Mouse (Mus musculus) heart, postnatal 36 days (tissue): ENCODE measurements at regions not wholly inside any gene's neighbourhood (a gene's known extent, or its start where the extent isn't known, plus 50 kb on each side); places are given as distances from the start of the nearest gene placed in this dataset.
"Not testable (repeated sequence)": the region's sequence is repeated elsewhere in the genome, so short reads cannot be mapped to it uniquely, and the experiment has no call there.

Source experiments
- DNase-seq, 2 experiments: peaks; one replicate each; pipeline ENCODE4 v3.0.0; 2021 to 2022
- intact Hi-C: fragments of 180-260 bp; cut with DNase I; formaldehyde crosslinking; loops from one replicate; pipeline ENCODE4 v1.15.1; 2025

- intact Hi-C loops, result no loop called here
- DNase-seq, result no peak
Observed at GRCm38 (mm10) chr5:45382804-45383203, 67.2 kb downstream of the Qdpr start.

DNA sequence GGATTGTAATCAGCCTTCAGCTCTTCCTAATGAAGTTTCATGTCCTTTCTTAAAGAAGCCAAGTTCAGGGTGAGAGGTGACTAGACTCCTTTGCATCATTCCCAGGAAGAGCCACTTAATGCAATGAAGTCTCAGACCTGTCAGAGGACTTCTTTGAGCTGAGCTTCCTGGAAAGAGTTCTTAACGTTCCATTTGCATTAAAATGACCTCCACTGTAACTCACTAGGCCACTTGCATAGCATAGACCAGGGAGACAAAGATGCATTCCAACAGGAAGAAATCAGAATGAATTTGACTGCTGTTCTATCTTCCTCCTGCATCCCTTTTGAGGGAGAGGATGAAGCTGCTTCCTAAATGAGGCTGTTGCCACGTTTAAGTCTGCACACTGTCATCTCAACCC lies 71.5 kb downstream of the Qdpr start:
- no peak for DNase-seq
- intact Hi-C loops, result no loop called here

- DNase-seq, result no peak
- intact Hi-C loops, result no loop called here
Observed at GRCm38 (mm10) chr5:45373069-45373468, 77.0 kb downstream of the Qdpr start.

GRCm38 (mm10) chr5:45368451-45368850 lies 81.6 kb downstream of the Qdpr start:
- intact Hi-C loops, result no loop called here
- DNase-seq, result no peak

GRCm38 (mm10) chr5:45360189-45360588 lies 89.8 kb downstream of the Qdpr start:
- intact Hi-C loops, result no loop called here
- no peak for DNase-seq

DNA sequence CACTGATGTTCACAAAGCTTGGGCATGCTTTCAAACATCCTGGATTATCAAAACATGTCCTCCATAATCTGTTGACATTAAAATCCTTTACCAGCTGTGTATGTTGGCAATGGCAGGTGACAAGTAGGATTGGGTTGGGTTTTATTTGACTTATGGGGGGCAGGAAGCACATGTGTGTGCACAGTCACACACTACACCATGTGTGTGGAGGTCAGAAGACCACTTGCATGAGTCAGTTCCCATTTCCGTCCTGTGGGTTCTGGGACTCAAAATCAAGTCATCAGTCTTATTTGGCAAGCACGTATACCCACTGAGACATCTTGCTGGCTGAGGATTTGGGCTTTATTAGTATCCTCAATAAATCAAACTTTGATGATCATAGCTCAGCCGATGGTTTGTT lies 109.6 kb downstream of the Qdpr start:
- DNase-seq, result no peak
- intact Hi-C loops, result no loop called here

- DNase-seq, result no peak
- intact Hi-C loops, result no loop called here
Observed at GRCm38 (mm10) chr5:45336801-45337200, 113.2 kb downstream of the Qdpr start.

DNA sequence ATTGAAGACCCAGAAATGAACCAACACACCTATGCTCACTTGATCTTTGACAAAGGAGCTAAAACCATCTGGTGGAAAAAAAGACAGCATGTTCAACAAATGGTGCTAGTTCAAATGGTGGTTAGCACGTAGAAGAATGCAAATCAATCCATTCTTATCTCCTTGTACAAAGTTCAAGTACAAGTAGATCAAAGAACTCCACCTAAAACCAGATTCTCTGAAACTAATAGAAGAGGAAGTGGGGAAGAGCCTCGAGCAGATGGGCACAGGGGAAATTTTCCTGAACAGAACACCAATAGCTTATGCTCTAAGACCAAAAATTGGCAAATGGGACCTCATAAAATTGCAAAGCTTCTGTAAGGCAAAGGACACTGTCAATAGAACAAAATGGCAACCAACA lies 125.6 kb downstream of the Qdpr start:
- intact Hi-C loops, result not testable (repeated sequence)

GRCm38 (mm10) chr5:45323500-45323899 lies 126.5 kb downstream of the Qdpr start:
- intact Hi-C loops, result no loop called here
- no peak for DNase-seq

More for the DNA sequence above, 125.6 kb downstream of the Qdpr start:
- not testable (repeated sequence) for DNase-seq

- intact Hi-C loops, result no loop called here
- no peak for DNase-seq
Observed at GRCm38 (mm10) chr5:45318026-45318425, 132.0 kb downstream of the Qdpr start.

- peak in 1 of 2 experiments; percentile 6 for DNase-seq
- intact Hi-C loops, result no loop called here
Observed at GRCm38 (mm10) chr5:45301120-45301519, 148.9 kb downstream of the Qdpr start.

DNA sequence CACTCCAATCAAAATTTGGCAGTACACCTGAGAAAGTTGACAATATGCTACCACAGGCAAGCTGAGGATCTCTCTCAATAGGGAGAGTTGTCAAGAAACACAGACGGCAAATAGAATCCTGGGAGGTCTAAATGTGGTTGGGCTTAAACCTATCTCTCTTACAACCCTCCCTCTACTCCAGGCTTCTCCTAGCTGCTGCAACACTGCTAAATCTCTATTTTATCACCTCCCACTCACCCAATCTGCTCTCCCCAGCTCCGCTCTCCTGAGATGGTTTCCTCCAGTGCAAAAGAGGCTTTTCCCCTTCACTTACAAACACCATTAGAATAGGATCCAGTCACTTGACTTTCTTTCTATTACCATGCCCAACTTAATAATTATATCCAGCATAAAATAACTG lies 151.2 kb downstream of the Qdpr start:
- no peak for DNase-seq

GRCm38 (mm10) chr5:45295134-45295533 lies 154.9 kb downstream of the Qdpr start:
- intact Hi-C loops, result no loop called here

More for the DNA sequence above, 151.2 kb downstream of the Qdpr start:
- intact Hi-C loops, result no loop called here

GRCm38 (mm10) chr5:45292833-45293546 lies 157.0 kb downstream of the Qdpr start:
- intact Hi-C loops, result loop anchor here (5.0 kb wide), 1 partner anchor 801 kb away; no protein-coding TSS in a partner anchor
- no peak for DNase-seq

More at GRCm38 (mm10) chr5:45295134-45295533, 154.9 kb downstream of the Qdpr start:
- DNase-seq, result no peak

GRCm38 (mm10) chr5:45292383-45292782 lies 157.7 kb downstream of the Qdpr start:
- intact Hi-C loops, result loop anchor here (5.0 kb wide), 1 partner anchor 800 kb away; no protein-coding TSS in a partner anchor
- peak; percentile 39 to 56 for DNase-seq

- DNase-seq, result no peak
- intact Hi-C loops, result loop anchor here (5.0 kb wide), 1 partner anchor 799 kb away; no protein-coding TSS in a partner anchor
Observed at GRCm38 (mm10) chr5:45291752-45292151, 158.3 kb downstream of the Qdpr start.

DNA sequence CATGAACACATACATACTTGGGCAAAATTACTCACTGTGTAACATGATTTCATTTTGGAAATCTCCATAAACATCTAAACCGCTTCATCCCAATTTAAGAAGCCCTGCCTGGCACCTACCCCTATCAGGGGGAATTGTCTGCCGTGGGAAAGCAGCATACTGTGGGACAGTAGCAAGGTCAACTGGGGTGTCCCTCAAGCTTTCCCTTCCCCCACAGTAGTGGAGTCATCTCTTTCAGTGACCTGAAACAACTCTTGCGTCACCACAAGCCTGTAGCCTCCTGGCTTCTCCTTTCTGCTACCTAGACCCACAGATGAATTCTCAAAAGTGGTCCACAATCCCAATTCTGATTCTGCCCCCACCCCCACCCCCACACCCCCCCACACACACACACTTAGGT lies 158.8 kb downstream of the Qdpr start:
- intact Hi-C loops, result loop anchor here (5.0 kb wide), 1 partner anchor 799 kb away; no protein-coding TSS in a partner anchor
- no peak for DNase-seq

- intact Hi-C loops, result loop anchor here (10.0 kb wide), 1 partner anchor 522 kb away; no protein-coding TSS in a partner anchor
- no peak for DNase-seq
Observed at GRCm38 (mm10) chr5:45286454-45286853, 163.6 kb downstream of the Qdpr start.

DNA sequence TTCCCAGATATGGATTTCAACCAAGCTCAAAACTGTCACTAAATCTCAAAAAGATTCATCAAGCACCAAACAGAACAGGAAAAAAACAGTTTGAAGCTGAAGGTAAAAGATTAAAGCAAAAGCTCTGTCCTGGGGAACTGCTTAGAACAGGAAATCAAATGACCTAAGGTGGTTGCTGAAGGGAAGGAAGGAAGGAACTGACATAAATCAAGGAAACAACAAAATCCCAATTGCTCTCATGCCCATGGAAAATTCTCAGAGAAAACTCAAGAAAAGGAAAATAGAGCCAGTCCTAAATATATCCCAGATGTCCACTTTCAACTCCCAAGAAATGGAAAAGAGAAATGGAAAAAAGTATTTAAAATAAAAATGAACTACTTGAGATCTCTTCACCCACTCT lies 165.4 kb downstream of the Qdpr start:
- intact Hi-C loops, result loop anchor here (10.0 kb wide), 1 partner anchor 520 kb away; no protein-coding TSS in a partner anchor
- DNase-seq, result no peak

DNA sequence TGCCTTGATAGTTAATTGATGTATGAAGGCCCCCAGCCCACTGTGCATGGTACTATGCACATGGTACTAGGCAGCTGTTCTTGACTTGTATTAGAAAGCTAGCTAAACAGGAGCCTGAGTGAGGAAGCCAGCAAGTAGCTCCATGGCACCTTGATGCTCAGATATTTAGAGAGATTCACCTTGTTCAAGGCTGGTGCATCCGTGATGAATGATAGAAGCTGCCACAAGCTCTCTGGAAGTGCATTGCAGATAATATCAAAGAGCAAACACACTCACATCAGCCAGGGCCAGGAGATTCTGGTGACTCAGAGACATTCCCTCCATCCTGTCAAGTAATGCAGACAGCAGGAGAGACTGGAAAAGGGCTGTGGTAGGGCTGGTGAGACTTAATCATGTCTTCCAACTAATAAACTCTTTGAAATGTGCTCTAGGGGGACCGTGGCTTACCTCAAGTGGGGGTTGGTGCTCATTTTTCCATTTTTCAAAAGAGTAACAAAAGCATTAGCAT lies 166.1 kb downstream of the Qdpr start:
- no peak for DNase-seq
- intact Hi-C loops, result loop anchor here (10.0 kb wide), 1 partner anchor 519 kb away; no protein-coding TSS in a partner anchor

GRCm38 (mm10) chr5:45282207-45282930 lies 167.7 kb downstream of the Qdpr start:
- intact Hi-C loops, result loop anchor here (10.0 kb wide), 1 partner anchor 518 kb away; no protein-coding TSS in a partner anchor
- DNase-seq, result no peak
